Mouse (Mus musculus) granulocyte monocyte progenitor cell, adult 5-6 weeks (primary cell): Measurements from ENCODE around the gene Eif2b4. TPM values are rescaled to one million over a fixed set of nuclear protein-coding genes. Genes with fewer than 3 reads are reported as not detected.

ENCODE experiments used
- ATAC-seq: replicated peaks from 2 replicates; pipeline ENCODE4 v1.8.0; 2016; ENCODE audit warnings: mild to moderate bottlenecking, moderate TSS enrichment, inconsistent platforms; ENCODE audit not compliant: poor library complexity, severe bottlenecking
- total RNA-seq, 2 experiments: library from RNA; stranded (forward) in 1 of 2; stranded (reverse) in 1 of 2; fragments of 200-712, 200-1000 nt in 1 of 2; fragments of >200 nt in 1 of 2; fragmentation: Nextera tagmentation in 1 of 2; gene quantifications; 2 replicates each; pipeline ENCODE4 v1.2.3; 2014 to 2017

The Eif2b4 gene
- total RNA-seq, 2 experiments from 2014 or later = 65.6 to 91.6 TPM

GRCm38 (mm10) chr5:31179301-31179765 is 13.9 kb downstream of the Eif2b4 start:
- ATAC-seq = peak; percentile 69

- ATAC-seq = no peak
Observed at GRCm38 (mm10) chr5:31168630-31169029, 24.6 kb downstream of the Eif2b4 start.

- ATAC-seq = no peak
Observed at GRCm38 (mm10) chr5:31164878-31165277, 28.4 kb downstream of the Eif2b4 start.

- ATAC-seq = no peak
Observed at GRCm38 (mm10) chr5:31162462-31162861, 30.8 kb downstream of the Eif2b4 start.

GRCm38 (mm10) chr5:31154152-31154553 is 39.1 kb downstream of the Eif2b4 start, which contains the start of gene Mpv17:
TSS of gene Mpv17 (minus strand) at chr5:31154251.
- ATAC-seq = peak; percentile 88

GRCm38 (mm10) chr5:31153516-31154151 is 39.6 kb downstream of the Eif2b4 start:
- peak; percentile 10 for ATAC-seq

GRCm38 (mm10) chr5:31151746-31152145 is 41.5 kb downstream of the Eif2b4 start:
- ATAC-seq = no peak

GRCm38 (mm10) chr5:31149781-31150180 is 43.4 kb downstream of the Eif2b4 start:
- ATAC-seq = no peak

- ATAC-seq = 0 out of 2 replicates have a peak, but pooled peaks have one; percentile 20
Observed at GRCm38 (mm10) chr5:31138968-31139425, 54.2 kb downstream of the Eif2b4 start.

GRCm38 (mm10) chr5:31138241-31138967 is 54.8 kb downstream of the Eif2b4 start, which contains the start of gene Ucn:
TSS of gene Ucn (minus strand) at chr5:31138829.
- peak; percentile 25 for ATAC-seq

GRCm38 (mm10) chr5:31137658-31138057 is 55.6 kb downstream of the Eif2b4 start:
- no peak for ATAC-seq

Other genes starting within 250 kb of the Eif2b4 start
- not detected in 2 replicates for gene Cgref1, start 247.8 kb downstream of the Eif2b4 start, total RNA-seq (2014; fragmentation: Nextera tagmentation)
- 0.62 TPM in 1 of 2 replicates, not detected in the other for gene Cgref1, start 247.8 kb downstream of the Eif2b4 start, total RNA-seq (2017)
- gene Preb, start 233.1 kb downstream of the Eif2b4 start, total RNA-seq (2014; fragmentation: Nextera tagmentation) = 103 and 127 TPM in 2 replicates
- 42.7 and 67.9 TPM in 2 replicates for gene Preb, start 233.1 kb downstream of the Eif2b4 start, total RNA-seq (2017)
- gene Tcf23, start 224.8 kb downstream of the Eif2b4 start, total RNA-seq (2014; fragmentation: Nextera tagmentation) = not detected in 2 replicates
- not detected in 2 replicates for gene Tcf23, start 224.8 kb downstream of the Eif2b4 start, total RNA-seq (2017)
- gene Atraid, start 145.1 kb downstream of the Eif2b4 start, total RNA-seq (2014; fragmentation: Nextera tagmentation) = 42.7 and 79.1 TPM in 2 replicates
- gene Atraid, start 145.1 kb downstream of the Eif2b4 start, total RNA-seq (2017) = 44.7 and 59.4 TPM in 2 replicates
- 7.2 and 7.9 TPM in 2 replicates for gene Slc5a6, start 144.5 kb downstream of the Eif2b4 start, total RNA-seq (2014; fragmentation: Nextera tagmentation)
- gene Slc5a6, start 144.5 kb downstream of the Eif2b4 start, total RNA-seq (2017) = 5.8 and 8.8 TPM in 2 replicates
- 57.4 and 70.3 TPM in 2 replicates for gene Cad, start 138.7 kb downstream of the Eif2b4 start, total RNA-seq (2014; fragmentation: Nextera tagmentation)
- 23.1 and 39.5 TPM in 2 replicates for gene Cad, start 138.7 kb downstream of the Eif2b4 start, total RNA-seq (2017)
- not detected in 2 replicates for gene Dnajc5g, start 87.1 kb downstream of the Eif2b4 start, total RNA-seq (2014; fragmentation: Nextera tagmentation)
- not detected in 2 replicates for gene Dnajc5g, start 87.1 kb downstream of the Eif2b4 start, total RNA-seq (2017)
- gene Slc30a3, start 85.2 kb downstream of the Eif2b4 start, total RNA-seq (2014; fragmentation: Nextera tagmentation) = not detected in 2 replicates
- gene Slc30a3, start 85.2 kb downstream of the Eif2b4 start, total RNA-seq (2017) = not detected in 2 replicates
- gene Trim54, start 76.7 kb downstream of the Eif2b4 start, total RNA-seq (2014; fragmentation: Nextera tagmentation) = not detected in 2 replicates
- not detected in 2 replicates for gene Trim54, start 76.7 kb downstream of the Eif2b4 start, total RNA-seq (2017)
- not detected in 2 replicates for gene Ucn, start 54.6 kb downstream of the Eif2b4 start, total RNA-seq (2014; fragmentation: Nextera tagmentation)
- gene Ucn, start 54.6 kb downstream of the Eif2b4 start, total RNA-seq (2017) = not detected in 2 replicates
- 19.6 and 42.3 TPM in 2 replicates for gene Mpv17, start 39.2 kb downstream of the Eif2b4 start, total RNA-seq (2014; fragmentation: Nextera tagmentation)
- gene Mpv17, start 39.2 kb downstream of the Eif2b4 start, total RNA-seq (2017) = 20.9 and 32.9 TPM in 2 replicates
- 1.5 and 6.6 TPM in 2 replicates for gene Gm29609, start 13.5 kb downstream of the Eif2b4 start, total RNA-seq (2014; fragmentation: Nextera tagmentation)
- gene Gm29609, start 13.5 kb downstream of the Eif2b4 start, total RNA-seq (2017) = 0.36 TPM in 1 of 2 replicates, not detected in the other
- 94.6 and 100 TPM in 2 replicates for gene Gtf3c2, start 13.3 kb downstream of the Eif2b4 start, total RNA-seq (2014; fragmentation: Nextera tagmentation)
- gene Gtf3c2, start 13.3 kb downstream of the Eif2b4 start, total RNA-seq (2017) = 52.0 and 59.8 TPM in 2 replicates
- gene Snx17, start 203 bp downstream of the Eif2b4 start, total RNA-seq (2014; fragmentation: Nextera tagmentation) = 53.3 and 65.5 TPM in 2 replicates
- 36.5 and 58.9 TPM in 2 replicates for gene Snx17, start 203 bp downstream of the Eif2b4 start, total RNA-seq (2017)
- gene Zfp513, start 8.9 kb upstream of the Eif2b4 start, total RNA-seq (2014; fragmentation: Nextera tagmentation) = 10.6 and 15.4 TPM in 2 replicates
- 5.9 and 6.9 TPM in 2 replicates for gene Zfp513, start 8.9 kb upstream of the Eif2b4 start, total RNA-seq (2017)
- gene Ppm1g, start 27.3 kb upstream of the Eif2b4 start, total RNA-seq (2014; fragmentation: Nextera tagmentation) = 155 and 167 TPM in 2 replicates
- 175 and 201 TPM in 2 replicates for gene Ppm1g, start 27.3 kb upstream of the Eif2b4 start, total RNA-seq (2017)
- 65.6 and 75.4 TPM in 2 replicates for gene Nrbp1, start 47.4 kb upstream of the Eif2b4 start, total RNA-seq (2014; fragmentation: Nextera tagmentation)
- gene Nrbp1, start 47.4 kb upstream of the Eif2b4 start, total RNA-seq (2017) = 79.2 and 99.5 TPM in 2 replicates
- not detected in 2 replicates for gene Gm9970, start 47.8 kb upstream of the Eif2b4 start, total RNA-seq (2014; fragmentation: Nextera tagmentation)
- not detected in 2 replicates for gene Gm9970, start 47.8 kb upstream of the Eif2b4 start, total RNA-seq (2017)
- gene Krtcap3, start 58.3 kb upstream of the Eif2b4 start, total RNA-seq (2014; fragmentation: Nextera tagmentation) = 1.6 and 19.8 TPM in 2 replicates
- gene Krtcap3, start 58.3 kb upstream of the Eif2b4 start, total RNA-seq (2017) = 1.6 and 4.7 TPM in 2 replicates
- 16.5 and 29.2 TPM in 2 replicates for gene Ift172, start 97.7 kb upstream of the Eif2b4 start, total RNA-seq (2014; fragmentation: Nextera tagmentation)
- gene Ift172, start 97.7 kb upstream of the Eif2b4 start, total RNA-seq (2017) = 12.7 and 44.9 TPM in 2 replicates
- gene Fndc4, start 102.7 kb upstream of the Eif2b4 start, total RNA-seq (2014; fragmentation: Nextera tagmentation) = not detected in 2 replicates
- not detected in 2 replicates for gene Fndc4, start 102.7 kb upstream of the Eif2b4 start, total RNA-seq (2017)
- not detected in 2 replicates for gene Gckr, start 104.0 kb upstream of the Eif2b4 start, total RNA-seq (2014; fragmentation: Nextera tagmentation)
- not detected in 2 replicates for gene Gckr, start 104.0 kb upstream of the Eif2b4 start, total RNA-seq (2017)